Mouse (Mus musculus): ENCODE measurements around the gene Nms. TPM values are rescaled to one million over a fixed set of nuclear protein-coding genes. Genes with fewer than 3 reads are reported as not detected.

The Nms gene
- polyA plus RNA-seq (2014; fragmentation: Nextera tagmentation; extraction: Ambion mirVana), result not detected in 2 replicates

- Histone ChIP-seq H3K36me3 (ENCODE audit: control insufficient read depth, insufficient read depth, low read length) (no peaks in the 10 kb centered on the region), H3K4me3 (ENCODE audit: low read depth, low read length) (no peak within 1 kb of the TSS), H3K27me3 (ENCODE audit: control insufficient read depth, insufficient read depth, low read length) (no peaks in the 10 kb centered on the region), H3K9ac (replicated peaks; ENCODE audit: low read depth, low read length) (no peak within 1 kb of the TSS), H3K9me3 (ENCODE audit: control insufficient read depth, low read depth, low read length) (no peaks in the 10 kb centered on the region), H3K27ac (ENCODE audit: low read length) (no peak within 1 kb of the TSS), H3K4me1 (ENCODE audit: control insufficient read depth, insufficient read depth, low read length) (no peaks in the 10 kb centered on the region), H3K4me2 (replicated peaks; ENCODE audit: low read depth, low read length) (no peak within 1 kb of the TSS)
- 76% methylated on average over 6 of the region's 6 CpGs for WGBS
- ATAC-seq (ENCODE audit: insufficient number of reproducible peaks, insufficient read depth, low FRiP score, low read depth), result no peak
Observed at GRCm38 (mm10) chr1:38938849-38939248, at the start of gene Nms. Nms (plus strand) TSS chr1:38939149.

GRCm38 (mm10) chr1:38891444-38891843 lies 47.5 kb upstream of the Nms start:
- WGBS, result 90% methylated on average over 5 of the region's 5 CpGs

GRCm38 (mm10) chr1:38893081-38893480 lies 45.9 kb upstream of the Nms start:
- 50% methylated on average over 5 of the region's 5 CpGs for WGBS
- H3K4me3 ChIP-seq (ENCODE audit: low read depth, low read length), result no peak overlapping the region
- no peak overlapping the region for H3K9ac ChIP-seq (replicated peaks; ENCODE audit: low read depth, low read length)
- H3K9me3 ChIP-seq (ENCODE audit: control insufficient read depth, low read depth, low read length), result no peaks in the 10 kb centered on the region
- H3K27ac ChIP-seq (ENCODE audit: low read length), result no peak overlapping the region
- H3K27me3 ChIP-seq (ENCODE audit: control insufficient read depth, insufficient read depth, low read length), result no peaks in the 10 kb centered on the region
- H3K36me3 ChIP-seq (ENCODE audit: control insufficient read depth, insufficient read depth, low read length), result no peaks in the 10 kb centered on the region
- ATAC-seq (ENCODE audit: insufficient number of reproducible peaks, insufficient read depth, low FRiP score, low read depth), result no peak
- H3K4me2 ChIP-seq (replicated peaks; ENCODE audit: low read depth, low read length), result no peak overlapping the region
- no peaks in the 10 kb centered on the region for H3K4me1 ChIP-seq (ENCODE audit: control insufficient read depth, insufficient read depth, low read length)

More at GRCm38 (mm10) chr1:38891444-38891843, 47.5 kb upstream of the Nms start:
- Histone ChIP-seq H3K4me1 (ENCODE audit: control insufficient read depth, insufficient read depth, low read length) (no peaks in the 10 kb centered on the region), H3K27me3 (ENCODE audit: control insufficient read depth, insufficient read depth, low read length) (no peaks in the 10 kb centered on the region), H3K4me3 (ENCODE audit: low read depth, low read length) (no peak overlapping the region), H3K9me3 (ENCODE audit: control insufficient read depth, low read depth, low read length) (no peaks in the 10 kb centered on the region), H3K9ac (replicated peaks; ENCODE audit: low read depth, low read length) (no peak overlapping the region), H3K4me2 (replicated peaks; ENCODE audit: low read depth, low read length) (no peak overlapping the region), H3K27ac (ENCODE audit: low read length) (no peak overlapping the region), H3K36me3 (ENCODE audit: control insufficient read depth, insufficient read depth, low read length) (no peaks in the 10 kb centered on the region)
- no peak for ATAC-seq (ENCODE audit: insufficient number of reproducible peaks, insufficient read depth, low FRiP score, low read depth)

- no peaks in the 10 kb centered on the region for H3K36me3 ChIP-seq (ENCODE audit: control insufficient read depth, insufficient read depth, low read length)
- H3K4me2 ChIP-seq (replicated peaks; ENCODE audit: low read depth, low read length), result peak within 1 kb of the TSS; percentile 81
- H3K9me3 ChIP-seq (ENCODE audit: control insufficient read depth, low read depth, low read length), result no peaks in the 10 kb centered on the region
- ATAC-seq (ENCODE audit: insufficient number of reproducible peaks, insufficient read depth, low FRiP score, low read depth), result peak; percentile 93
- peak within 1 kb of the TSS; percentile 57 for H3K4me3 ChIP-seq (ENCODE audit: low read depth, low read length)
- peak within 1 kb of the TSS; percentile 43; the same call in 1 of the 2 replicates for H3K9ac ChIP-seq (replicated peaks; ENCODE audit: low read depth, low read length)
- no peaks in the 10 kb centered on the region for H3K4me1 ChIP-seq (ENCODE audit: control insufficient read depth, insufficient read depth, low read length)
- H3K27me3 ChIP-seq (ENCODE audit: control insufficient read depth, insufficient read depth, low read length), result no peaks in the 10 kb centered on the region
- no peak within 1 kb of the TSS for H3K27ac ChIP-seq (ENCODE audit: low read length)
- WGBS, result under 1% methylated on average over 65 of the region's 67 CpGs
Observed at GRCm38 (mm10) chr1:38897431-38898248, 41.3 kb upstream of the Nms start, which contains the start of gene Chst10. Chst10 (minus strand) TSS chr1:38898161.

GRCm38 (mm10) chr1:38902571-38902970 lies 36.4 kb upstream of the Nms start:
- Histone ChIP-seq H3K9ac (replicated peaks; ENCODE audit: low read depth, low read length) (no peak overlapping the region), H3K27ac (ENCODE audit: low read length) (no peak overlapping the region), H3K36me3 (ENCODE audit: control insufficient read depth, insufficient read depth, low read length) (no peaks in the 10 kb centered on the region), H3K9me3 (ENCODE audit: control insufficient read depth, low read depth, low read length) (no peaks in the 10 kb centered on the region), H3K4me1 (ENCODE audit: control insufficient read depth, insufficient read depth, low read length) (no peaks in the 10 kb centered on the region), H3K4me2 (replicated peaks; ENCODE audit: low read depth, low read length) (no peak overlapping the region), H3K4me3 (ENCODE audit: low read depth, low read length) (no peak overlapping the region), H3K27me3 (ENCODE audit: control insufficient read depth, insufficient read depth, low read length) (no peaks in the 10 kb centered on the region)
- no peak for ATAC-seq (ENCODE audit: insufficient number of reproducible peaks, insufficient read depth, low FRiP score, low read depth)
- WGBS, result 61% methylated on average over 5 of the region's 5 CpGs

GRCm38 (mm10) chr1:38903985-38904384 lies 35.0 kb upstream of the Nms start:
- no peak overlapping the region for H3K9ac ChIP-seq (replicated peaks; ENCODE audit: low read depth, low read length)
- H3K4me1 ChIP-seq (ENCODE audit: control insufficient read depth, insufficient read depth, low read length), result no peaks in the 10 kb centered on the region
- no peak overlapping the region for H3K4me2 ChIP-seq (replicated peaks; ENCODE audit: low read depth, low read length)
- H3K36me3 ChIP-seq (ENCODE audit: control insufficient read depth, insufficient read depth, low read length), result no peaks in the 10 kb centered on the region
- no peaks in the 10 kb centered on the region for H3K27me3 ChIP-seq (ENCODE audit: control insufficient read depth, insufficient read depth, low read length)
- no peak for ATAC-seq (ENCODE audit: insufficient number of reproducible peaks, insufficient read depth, low FRiP score, low read depth)
- WGBS, result 68% methylated on average over 2 of the region's 2 CpGs
- no peaks in the 10 kb centered on the region for H3K9me3 ChIP-seq (ENCODE audit: control insufficient read depth, low read depth, low read length)
- no peak overlapping the region for H3K4me3 ChIP-seq (ENCODE audit: low read depth, low read length)
- H3K27ac ChIP-seq (ENCODE audit: low read length), result no peak overlapping the region

GRCm38 (mm10) chr1:38928996-38929395 lies 10.0 kb upstream of the Nms start:
- 87% methylated on average over 4 of the region's 4 CpGs for WGBS
- Histone ChIP-seq H3K4me2 (replicated peaks; ENCODE audit: low read depth, low read length) (no peak overlapping the region), H3K27me3 (ENCODE audit: control insufficient read depth, insufficient read depth, low read length) (no peaks in the 10 kb centered on the region), H3K9ac (replicated peaks; ENCODE audit: low read depth, low read length) (no peak overlapping the region), H3K36me3 (ENCODE audit: control insufficient read depth, insufficient read depth, low read length) (no peaks in the 10 kb centered on the region), H3K9me3 (ENCODE audit: control insufficient read depth, low read depth, low read length) (no peaks in the 10 kb centered on the region), H3K27ac (ENCODE audit: low read length) (no peak overlapping the region), H3K4me3 (ENCODE audit: low read depth, low read length) (no peak overlapping the region), H3K4me1 (ENCODE audit: control insufficient read depth, insufficient read depth, low read length) (no peaks in the 10 kb centered on the region)
- ATAC-seq (ENCODE audit: insufficient number of reproducible peaks, insufficient read depth, low FRiP score, low read depth), result no peak

GRCm38 (mm10) chr1:38929468-38929867 lies 9.5 kb upstream of the Nms start:
- WGBS, result 63% methylated on average over 4 of the region's 4 CpGs
- Histone ChIP-seq H3K4me2 (replicated peaks; ENCODE audit: low read depth, low read length) (no peak overlapping the region), H3K27ac (ENCODE audit: low read length) (no peak overlapping the region), H3K4me1 (ENCODE audit: control insufficient read depth, insufficient read depth, low read length) (no peaks in the 10 kb centered on the region), H3K36me3 (ENCODE audit: control insufficient read depth, insufficient read depth, low read length) (no peaks in the 10 kb centered on the region), H3K27me3 (ENCODE audit: control insufficient read depth, insufficient read depth, low read length) (no peaks in the 10 kb centered on the region), H3K9me3 (ENCODE audit: control insufficient read depth, low read depth, low read length) (no peaks in the 10 kb centered on the region), H3K4me3 (ENCODE audit: low read depth, low read length) (no peak overlapping the region), H3K9ac (replicated peaks; ENCODE audit: low read depth, low read length) (no peak overlapping the region)
- no peak for ATAC-seq (ENCODE audit: insufficient number of reproducible peaks, insufficient read depth, low FRiP score, low read depth)
